Mouse (Mus musculus) retina, postnatal 1 day (tissue): Measurements from ENCODE around the gene Adamts1.

ENCODE experiments used
- DNase-seq: peaks from one replicate; pipeline ENCODE4 v3.0.0-alpha.2; 2012

Adamts1 gene

GRCm38 (mm10) chr16:85802954-85803353, at the start of gene Adamts1:
Adamts1 (minus strand) TSS chr16:85803113.
- peak; percentile 95 for DNase-seq

GRCm38 (mm10) chr16:85827066-85827465, 24.2 kb upstream of the Adamts1 start:
- no peak for DNase-seq

GRCm38 (mm10) chr16:85822330-85822916, 19.5 kb upstream of the Adamts1 start:
- no peak for DNase-seq

GRCm38 (mm10) chr16:85819808-85820458, 17.0 kb upstream of the Adamts1 start:
- DNase-seq = peak; percentile 35

- no peak for DNase-seq
These were observed 11.2 kb upstream of the Adamts1 start for GRCm38 (mm10) chr16:85814116-85814515.

GRCm38 (mm10) chr16:85807626-85808025, 4.7 kb upstream of the Adamts1 start:
- DNase-seq = peak; percentile 65

GRCm38 (mm10) chr16:85807072-85807471, 4.2 kb upstream of the Adamts1 start:
- DNase-seq = peak; percentile 78

GRCm38 (mm10) chr16:85805581-85805980, 2.7 kb upstream of the Adamts1 start:
- DNase-seq = no peak

GRCm38 (mm10) chr16:85803613-85804551, 969 bp upstream of the Adamts1 start:
- DNase-seq = peak; percentile 77

- peak; percentile 64 for DNase-seq
These were observed 722 bp downstream of the Adamts1 start for GRCm38 (mm10) chr16:85801971-85802811.

GRCm38 (mm10) chr16:85801252-85801651, 1.7 kb downstream of the Adamts1 start:
- peak; percentile 94 for DNase-seq

- DNase-seq = peak; percentile 95
These were observed 2.2 kb downstream of the Adamts1 start for GRCm38 (mm10) chr16:85800691-85801090.

GRCm38 (mm10) chr16:85799971-85800370, 2.9 kb downstream of the Adamts1 start:
- DNase-seq = no peak

- DNase-seq = no peak
These were observed 4.6 kb downstream of the Adamts1 start for GRCm38 (mm10) chr16:85798334-85798733.

GRCm38 (mm10) chr16:85797161-85797560, 5.8 kb downstream of the Adamts1 start:
- DNase-seq = no peak

- DNase-seq = no peak
These were observed 7.2 kb downstream of the Adamts1 start for GRCm38 (mm10) chr16:85795731-85796130.

- no peak for DNase-seq
These were observed 9.6 kb downstream of the Adamts1 start for GRCm38 (mm10) chr16:85793166-85793830.

- no peak for DNase-seq
These were observed 21.8 kb downstream of the Adamts1 start for GRCm38 (mm10) chr16:85781076-85781475.

GRCm38 (mm10) chr16:85779775-85780174, 23.1 kb downstream of the Adamts1 start:
- peak; percentile 61 for DNase-seq

GRCm38 (mm10) chr16:85772272-85772671, 30.6 kb downstream of the Adamts1 start:
- DNase-seq = peak; percentile 62

GRCm38 (mm10) chr16:85767341-85767740, 35.6 kb downstream of the Adamts1 start:
- DNase-seq = peak; percentile 59

- DNase-seq = no peak
These were observed 37.2 kb downstream of the Adamts1 start for GRCm38 (mm10) chr16:85765697-85766096.
